Mouse (Mus musculus) inflammation-experienced regulatory T-cells, adult 6 months (primary cell): ENCODE measurements around the gene Rfx1. TPM values are rescaled to one million over a fixed set of nuclear protein-coding genes. Genes with fewer than 3 reads are reported as not detected.
A peak's percentile ranks its signal among the peaks of the same experiment; 100 is the strongest.

ENCODE experiments used
- ATAC-seq: one replicate; pipeline ENCODE4 v1.8.0; 2017
- polyA plus RNA-seq, 3 experiments: library from polyadenylated mRNA; unstranded; fragments of 100-300 nt; shearing (Covaris generic); gene quantifications; one replicate each; pipeline ENCODE4 v1.2.1; 2017

Gene Rfx1
- 10 to 100 TPM in 2 of 3 experiments, 1 to 10 TPM in 1; 9.4 to 13.2 (median 13.2) TPM for polyA plus RNA-seq

GRCm38 (mm10) chr8:84066291-84066930 lies at the start of gene Rfx1:
TSS of gene Rfx1 (plus strand) at chr8:84066834.
- ATAC-seq: peak; percentile 84

- no peak for ATAC-seq
Measured at GRCm38 (mm10) chr8:84019738-84020137, 46.9 kb upstream of the Rfx1 start.

- ATAC-seq: no peak
Measured at GRCm38 (mm10) chr8:84021096-84021495, 45.5 kb upstream of the Rfx1 start, which contains the start of gene Palm3. TSS of gene Palm3 (plus strand) at chr8:84021471.

- ATAC-seq: no peak
Measured at GRCm38 (mm10) chr8:84021569-84021968, 45.1 kb upstream of the Rfx1 start.

GRCm38 (mm10) chr8:84023085-84023484 lies 43.5 kb upstream of the Rfx1 start:
- ATAC-seq: no peak

- no peak for ATAC-seq
Measured at GRCm38 (mm10) chr8:84023631-84024030, 43.0 kb upstream of the Rfx1 start.

- ATAC-seq: no peak
Measured at GRCm38 (mm10) chr8:84024171-84024570, 42.5 kb upstream of the Rfx1 start.

GRCm38 (mm10) chr8:84025863-84026262 lies 40.8 kb upstream of the Rfx1 start:
- ATAC-seq: peak; percentile 48

GRCm38 (mm10) chr8:84027449-84027848 lies 39.2 kb upstream of the Rfx1 start:
- ATAC-seq: peak; percentile 46

- no peak for ATAC-seq
Measured at GRCm38 (mm10) chr8:84029272-84029671, 37.4 kb upstream of the Rfx1 start.

GRCm38 (mm10) chr8:84032777-84033176 lies 33.9 kb upstream of the Rfx1 start:
- ATAC-seq: no peak

GRCm38 (mm10) chr8:84038015-84038414 lies 28.6 kb upstream of the Rfx1 start:
- ATAC-seq: no peak

- ATAC-seq: no peak
Measured at GRCm38 (mm10) chr8:84039050-84039449, 27.6 kb upstream of the Rfx1 start.

- peak; percentile 87 for ATAC-seq
Measured at GRCm38 (mm10) chr8:84042066-84042947, 24.3 kb upstream of the Rfx1 start, which contains the start of gene Il27ra. TSS of gene Il27ra (minus strand) at chr8:84042589.

- ATAC-seq: no peak
Measured at GRCm38 (mm10) chr8:84042948-84043342, 23.7 kb upstream of the Rfx1 start.

GRCm38 (mm10) chr8:84044103-84044502 lies 22.5 kb upstream of the Rfx1 start:
- no peak for ATAC-seq

- ATAC-seq: no peak
Measured at GRCm38 (mm10) chr8:84044900-84045299, 21.7 kb upstream of the Rfx1 start, which contains the start of gene Rln3. TSS of gene Rln3 (minus strand) at chr8:84045000.

- ATAC-seq: no peak
Measured at GRCm38 (mm10) chr8:84046505-84046904, 20.1 kb upstream of the Rfx1 start.

- no peak for ATAC-seq
Measured at GRCm38 (mm10) chr8:84048171-84048570, 18.5 kb upstream of the Rfx1 start.

GRCm38 (mm10) chr8:84052746-84053145 lies 13.9 kb upstream of the Rfx1 start:
- no peak for ATAC-seq

GRCm38 (mm10) chr8:84053229-84053628 lies 13.4 kb upstream of the Rfx1 start:
- ATAC-seq: no peak

- no peak for ATAC-seq
Measured at GRCm38 (mm10) chr8:84057827-84058226, 8.8 kb upstream of the Rfx1 start.

GRCm38 (mm10) chr8:84059226-84059625 lies 7.4 kb upstream of the Rfx1 start:
- no peak for ATAC-seq

GRCm38 (mm10) chr8:84060245-84060644 lies 6.4 kb upstream of the Rfx1 start:
- ATAC-seq: no peak
